Mouse (Mus musculus): ENCODE results near the gene Auts2.

GRCm38 (mm10) chr5:132540841-132541311, 2.3 kb downstream of the Auts2 start:
- no peak for TF ChIP-seq CTCF (IDR thresholded peaks at IDR 0.05; ENCODE audit: insufficient read depth, low read length)
- no peak for TF ChIP-seq POLR2A (IDR thresholded peaks at IDR 0.05; ENCODE audit: borderline replicate concordance, extremely low read depth, low read depth, low read length)

Data from lung, adult 2 months (tissue).